Mouse (Mus musculus) heart, adult 2 months (tissue): ENCODE results near the gene Naxe. TPM values are rescaled to one million over a fixed set of nuclear protein-coding genes. Genes with fewer than 3 reads are reported as not detected.

ENCODE experiments used
- DNase-seq, 2 experiments: peaks; one replicate each; pipeline ENCODE4 v3.0.0; 2021
- H3K27ac ChIP-seq: fragments of 200-600 bp; 2 replicates; pipeline ENCODE4 v1.8.1; 2022
- H3K27me3 ChIP-seq: fragments of 200-500 bp; 2 replicates; pipeline ENCODE4 v1.6.1; 2012; ENCODE audit warnings: mild to moderate bottlenecking, low read length, inconsistent platforms, mixed read lengths; ENCODE audit not compliant: control insufficient read depth, insufficient read depth
- H3K36me3 ChIP-seq: fragments of 200-500 bp; 2 replicates; pipeline ENCODE4 v1.6.1; 2012; ENCODE audit warnings: low read length, inconsistent platforms; ENCODE audit not compliant: control insufficient read depth, insufficient read depth
- H3K4me1 ChIP-seq: fragments of 200-500 bp; 2 replicates; pipeline ENCODE4 v1.6.1; 2011; ENCODE audit warnings: low read length; ENCODE audit not compliant: control insufficient read depth, insufficient read depth
- H3K4me3 ChIP-seq: fragments of 200-600 bp; 2 replicates; pipeline ENCODE4 v1.8.1; 2022
- H3K79me2 ChIP-seq: fragments of 200-500 bp; replicated peaks from 2 replicates; pipeline ENCODE4 v1.6.1; 2012; ENCODE audit warnings: mild to moderate bottlenecking, inconsistent platforms, low read length, moderate library complexity, mixed read lengths; ENCODE audit not compliant: control insufficient read depth, insufficient read depth
- H3K9ac ChIP-seq: fragments of 200-500 bp; 2 replicates; pipeline ENCODE4 v1.6.1; 2012; ENCODE audit warnings: low read depth, mild to moderate bottlenecking, control low read depth, inconsistent platforms, low read length, mixed read lengths
- CTCF ChIP-seq: fragments of 200-600 bp; IDR thresholded peaks from 2 replicates; pipeline ENCODE4 v1.8.1; 2022; ENCODE audit warnings: antibody characterized with exemption, mild to moderate bottlenecking, moderate library complexity
- EP300 ChIP-seq: fragments of 200-500 bp; IDR thresholded peaks from 2 replicates; pipeline ENCODE4 v1.6.1; 2011; ENCODE audit warnings: low read depth, low read length, control low read depth; ENCODE audit not compliant: insufficient read depth
- POLR2A ChIP-seq: fragments of 200-500 bp; IDR thresholded peaks from 2 replicates; pipeline ENCODE4 v1.6.1; 2011; ENCODE audit warnings: mild to moderate bottlenecking, low read depth, low read length, control low read depth; ENCODE audit not compliant: insufficient read depth
- WGBS: fragments of 180-500 bp; shearing (Covaris S2); methylation state at CpG from one replicate; pipeline ENCODE4 v1.1.7; 2018; 5-methylcytosine and 5-hydroxymethylcytosine counted together
- intact Hi-C: fragments of 180-260 bp; cut with DNase I; formaldehyde crosslinking; loops from one replicate; pipeline ENCODE4 v1.15.1; 2025
- polyA plus RNA-seq: library from polyadenylated mRNA; depleted of rRNA; stranded (reverse); fragments of >200 nt; gene quantifications from 2 replicates; pipeline ENCODE4 v1.2.3, GENCODE M21; 2012
- total RNA-seq, 2 experiments: library from RNA; stranded (reverse); gene quantifications; 2 replicates each; pipeline ENCODE4 v1.2.3; 2021

Gene Naxe
- total and polyA plus RNA-seq, 3 experiments, result 70.6 to 86.6 (median 81.9) TPM

- WGBS, result 65% methylated on average over 2 of the region's 2 CpGs
- H3K36me3 ChIP-seq, result no peaks in the 10 kb centered on the region
- intact Hi-C loops, result loop anchor here (5.0 kb wide), 1 partner anchor 47 kb away; the partner anchor contains the start of gene Hapln2
These were observed 16.1 kb upstream of the Naxe start for GRCm38 (mm10) chr3:88074351-88074750.

GRCm38 (mm10) chr3:88073631-88074030 is 15.3 kb upstream of the Naxe start:
- WGBS, result 50% methylated on average over 2 of the region's 2 CpGs
- no peak overlapping the region for H3K9ac ChIP-seq
- no peaks in the 10 kb centered on the region for H3K27me3 ChIP-seq
- no peak overlapping the region for H3K27ac ChIP-seq
- H3K36me3 ChIP-seq, result no peaks in the 10 kb centered on the region
- no peaks in the 10 kb centered on the region for H3K79me2 ChIP-seq
- H3K4me1 ChIP-seq, result no peaks in the 10 kb centered on the region
- TF ChIP-seq CTCF, result no peak
- TF ChIP-seq POLR2A, result no peak
- TF ChIP-seq EP300, result no peak
- intact Hi-C loops, result loop anchor here (5.0 kb wide), 1 partner anchor 46 kb away; the partner anchor contains the start of gene Hapln2
- DNase-seq, result no peak
- H3K4me3 ChIP-seq, result no peak overlapping the region

More at GRCm38 (mm10) chr3:88074351-88074750, 16.1 kb upstream of the Naxe start:
- DNase-seq, result no peak
- no peak overlapping the region for H3K27ac ChIP-seq
- H3K27me3 ChIP-seq, result no peaks in the 10 kb centered on the region
- no peaks in the 10 kb centered on the region for H3K79me2 ChIP-seq
- H3K4me3 ChIP-seq, result no peak overlapping the region
- TF ChIP-seq POLR2A, result no peak
- no peak for TF ChIP-seq CTCF
- no peak overlapping the region for H3K9ac ChIP-seq
- H3K4me1 ChIP-seq, result no peaks in the 10 kb centered on the region

GRCm38 (mm10) chr3:88071783-88072182 is 13.5 kb upstream of the Naxe start:
- Histone ChIP-seq H3K4me1 (no peaks in the 10 kb centered on the region), H3K27me3 (no peaks in the 10 kb centered on the region), H3K27ac (no peak overlapping the region), H3K79me2 (no peaks in the 10 kb centered on the region), H3K36me3 (no peaks in the 10 kb centered on the region), H3K4me3 (no peak overlapping the region), H3K9ac (no peak overlapping the region)
- intact Hi-C loops, result loop anchor here (1.0 to 5.0 kb wide), 4 partner anchors 44 to 137 kb away; partner anchors contain the start of gene Hapln2
- DNase-seq, result peak; percentile 81 to 90
- 3% methylated on average over 5 of the region's 5 CpGs for WGBS
- TF ChIP-seq EP300, result peak; percentile 89
- peak; percentile 94 for TF ChIP-seq CTCF
- TF ChIP-seq POLR2A, result no peak

GRCm38 (mm10) chr3:88068386-88068785 is 10.1 kb upstream of the Naxe start:
- TF ChIP-seq POLR2A (no peak), CTCF (no peak), EP300 (no peak)
- no peak overlapping the region for H3K4me3 ChIP-seq
- DNase-seq, result no peak
- no peak overlapping the region for H3K27ac ChIP-seq
- no peak overlapping the region for H3K9ac ChIP-seq
- whole genome bisulfite sequencing, result 28% methylated on average over 2 of the region's 2 CpGs
- H3K79me2 ChIP-seq, result no peaks in the 10 kb centered on the region
- H3K27me3 ChIP-seq, result no peaks in the 10 kb centered on the region
- no peaks in the 10 kb centered on the region for H3K4me1 ChIP-seq
- H3K36me3 ChIP-seq, result no peaks in the 10 kb centered on the region
- intact Hi-C loops, result no loop called here

- TF ChIP-seq EP300 (no peak), CTCF (no peak), POLR2A (no peak)
- DNase-seq, result no peak
- Histone ChIP-seq H3K4me3 (no peak overlapping the region), H3K9ac (no peak overlapping the region), H3K27ac (no peak overlapping the region), H3K36me3 (no peaks in the 10 kb centered on the region), H3K79me2 (peaks cover 4% of the 10 kb centered on the region; the same call in 1 of the 2 replicates), H3K4me1 (peaks cover 3% of the 10 kb centered on the region), H3K27me3 (no peaks in the 10 kb centered on the region)
- WGBS, result 94% methylated on average over 6 of the region's 6 CpGs
- intact Hi-C loops, result no loop called here
These were observed 1.3 kb downstream of the Naxe start for GRCm38 (mm10) chr3:88057030-88057429.

GRCm38 (mm10) chr3:88049532-88049931 is 8.8 kb downstream of the Naxe start:
- TF ChIP-seq POLR2A, result no peak
- no peak for TF ChIP-seq EP300
- no peak for TF ChIP-seq CTCF
- Histone ChIP-seq H3K79me2 (no peaks in the 10 kb centered on the region), H3K4me3 (no peak overlapping the region), H3K27ac (no peak overlapping the region), H3K9ac (no peak overlapping the region), H3K27me3 (no peaks in the 10 kb centered on the region), H3K4me1 (no peaks in the 10 kb centered on the region), H3K36me3 (no peaks in the 10 kb centered on the region)
- WGBS, result 64% methylated on average over 3 of the region's 3 CpGs
- no peak for DNase-seq
- intact Hi-C loops, result no loop called here
